Mouse (Mus musculus) neutrophil, adult 5-6 weeks (primary cell): ENCODE measurements around the gene Agpat2. TPM values are rescaled to one million over a fixed set of nuclear protein-coding genes. Genes with fewer than 3 reads are reported as not detected.

ENCODE experiments used
- ATAC-seq: fragments of 151-379, 151-347 bp; 2 replicates; pipeline ENCODE4 v1.8.0; 2017; ENCODE audit warnings: mild to moderate bottlenecking, moderate TSS enrichment; ENCODE audit not compliant: insufficient number of reproducible peaks, poor library complexity, low FRiP score, severe bottlenecking; ENCODE audit errors: extremely low read depth
- total RNA-seq: library from RNA; stranded (forward); fragments of 200-1000 nt; gene quantifications from 2 replicates; pipeline ENCODE4 v1.2.3, GENCODE M21; 2017

Gene Agpat2
- 40.4 and 43.6 TPM in 2 replicates for total RNA-seq

- peak; percentile 64 for ATAC-seq
Measured at GRCm38 (mm10) chr2:26603720-26604671, at the start of gene Agpat2. Agpat2 (minus strand) TSS chr2:26604417.

- ATAC-seq: peak; percentile 94
Measured at GRCm38 (mm10) chr2:26646643-26647293, 42.6 kb upstream of the Agpat2 start.

GRCm38 (mm10) chr2:26643942-26644341, 39.7 kb upstream of the Agpat2 start:
- ATAC-seq: peak; percentile 22; the same call in 1 of the 2 replicates

- no peak for ATAC-seq
Measured at GRCm38 (mm10) chr2:26641006-26641647, 36.9 kb upstream of the Agpat2 start.

GRCm38 (mm10) chr2:26639838-26640830, 35.9 kb upstream of the Agpat2 start:
- ATAC-seq: peak; percentile 82

- ATAC-seq: peak; percentile 47; the same call in 1 of the 2 replicates
Measured at GRCm38 (mm10) chr2:26639083-26639482, 34.9 kb upstream of the Agpat2 start.

GRCm38 (mm10) chr2:26638572-26638971, 34.4 kb upstream of the Agpat2 start:
- ATAC-seq: no peak

- ATAC-seq: no peak
Measured at GRCm38 (mm10) chr2:26638039-26638438, 33.8 kb upstream of the Agpat2 start.

- no peak for ATAC-seq
Measured at GRCm38 (mm10) chr2:26637316-26637932, 33.2 kb upstream of the Agpat2 start.

GRCm38 (mm10) chr2:26636325-26636635, 32.1 kb upstream of the Agpat2 start:
- ATAC-seq: no peak

- no peak for ATAC-seq
Measured at GRCm38 (mm10) chr2:26635489-26636324, 31.5 kb upstream of the Agpat2 start.

GRCm38 (mm10) chr2:26634629-26635488, 30.6 kb upstream of the Agpat2 start:
- no peak for ATAC-seq

GRCm38 (mm10) chr2:26633953-26634530, 29.8 kb upstream of the Agpat2 start:
- ATAC-seq: no peak

- no peak for ATAC-seq
Measured at GRCm38 (mm10) chr2:26632541-26633395, 28.6 kb upstream of the Agpat2 start.

- no peak for ATAC-seq
Measured at GRCm38 (mm10) chr2:26628792-26629437, 24.7 kb upstream of the Agpat2 start.
